Mouse (Mus musculus): ENCODE data around the gene Mrpl2. TPM values are rescaled to one million over a fixed set of nuclear protein-coding genes. Genes with fewer than 3 reads are reported as not detected.

Mrpl2 gene
- total RNA-seq, 1 experiment from 2014 or later: 119 TPM

GRCm38 (mm10) chr17:46627409-46627808 lies 18.6 kb upstream of the Mrpl2 start:
- DNase-seq: no peak

- peak; percentile 50 for DNase-seq
Observed at GRCm38 (mm10) chr17:46628471-46628790, 17.6 kb upstream of the Mrpl2 start.

DNA sequence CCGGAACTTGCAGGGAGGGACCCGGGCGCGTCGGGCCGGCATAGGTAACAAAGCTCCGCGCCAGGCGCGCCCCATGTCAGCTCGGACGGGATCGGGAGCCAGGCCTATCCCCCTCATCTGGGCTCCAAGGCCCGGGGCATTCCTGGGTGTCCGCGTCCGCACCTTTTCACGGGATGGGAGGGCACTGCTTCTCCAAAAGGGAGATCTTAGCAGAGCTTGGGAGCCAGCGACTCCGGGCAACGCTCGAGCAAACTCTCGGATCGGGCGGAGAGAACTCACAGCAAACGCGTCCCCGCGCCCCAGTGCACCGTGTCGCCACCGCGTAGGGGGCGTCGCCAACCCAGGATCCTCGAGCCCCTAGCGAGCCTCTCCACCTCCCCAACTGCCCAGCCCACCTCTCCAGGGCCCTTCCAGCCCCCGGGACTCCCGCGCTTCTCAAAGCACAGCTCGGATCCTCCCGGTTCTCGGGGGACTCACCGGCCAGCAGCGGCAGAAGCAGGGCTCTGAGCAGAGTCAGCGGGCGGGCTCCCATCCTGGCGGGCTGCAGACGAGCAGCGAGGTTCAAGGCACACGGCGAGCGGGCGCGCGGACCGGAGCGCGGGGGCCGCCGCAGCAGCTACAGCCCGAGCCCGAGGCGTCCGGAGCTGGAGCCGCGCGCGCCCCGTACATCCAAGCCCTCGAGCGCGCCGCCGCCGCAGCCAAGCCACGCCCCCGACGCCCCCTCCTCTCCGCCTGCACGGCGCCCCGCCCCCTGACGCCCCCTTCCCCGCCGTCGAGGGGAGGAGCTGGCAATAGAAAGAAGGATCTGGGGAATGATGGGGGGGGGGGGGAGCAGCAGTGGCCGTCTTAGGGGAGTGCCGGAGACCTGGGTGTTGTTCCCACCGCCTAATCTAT lies 17.0 kb upstream of the Mrpl2 start, which contains the start of gene Ptk7:
Gene Ptk7, minus strand, starts transcription at position 714 of the 894 bp plus-strand sequence.
- DNase-seq: peak; percentile 75

DNA sequence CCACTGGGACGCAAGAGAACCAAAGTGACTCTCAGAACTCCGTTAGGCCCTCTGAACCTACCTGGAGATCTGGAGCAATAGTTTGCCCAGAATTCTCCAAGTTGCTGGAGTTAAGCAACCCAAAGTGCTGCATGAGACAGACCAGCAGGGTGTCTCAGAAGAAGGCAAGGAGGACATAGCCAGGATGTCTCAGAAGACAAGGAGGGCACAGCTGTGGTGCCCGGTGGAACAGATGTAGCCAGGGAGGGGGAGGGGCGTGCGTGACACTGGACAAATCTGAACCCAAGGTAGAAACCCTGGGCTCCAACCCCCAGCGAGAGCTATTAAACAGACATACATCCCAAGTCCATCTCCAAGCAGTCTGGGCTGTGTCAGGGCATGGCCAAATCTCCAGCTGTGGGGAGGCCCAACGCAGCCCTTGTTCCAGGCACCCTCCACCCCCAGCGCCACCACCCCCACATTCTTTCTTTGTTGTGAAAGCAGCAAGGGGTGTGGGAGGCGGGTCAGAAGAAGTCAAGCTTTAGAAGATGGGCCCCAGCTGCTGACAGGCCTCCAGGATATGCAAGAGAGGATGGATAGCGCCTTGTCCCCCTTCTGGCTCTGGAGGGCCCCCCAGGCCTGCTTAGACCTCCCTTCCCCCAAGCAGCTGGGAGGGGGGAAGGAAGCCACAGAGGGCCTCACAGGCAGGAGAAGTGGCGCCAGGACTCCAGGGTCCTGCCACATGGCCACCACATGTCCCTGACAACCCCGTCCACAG lies 16.2 kb upstream of the Mrpl2 start:
- no peak for DNase-seq

DNA sequence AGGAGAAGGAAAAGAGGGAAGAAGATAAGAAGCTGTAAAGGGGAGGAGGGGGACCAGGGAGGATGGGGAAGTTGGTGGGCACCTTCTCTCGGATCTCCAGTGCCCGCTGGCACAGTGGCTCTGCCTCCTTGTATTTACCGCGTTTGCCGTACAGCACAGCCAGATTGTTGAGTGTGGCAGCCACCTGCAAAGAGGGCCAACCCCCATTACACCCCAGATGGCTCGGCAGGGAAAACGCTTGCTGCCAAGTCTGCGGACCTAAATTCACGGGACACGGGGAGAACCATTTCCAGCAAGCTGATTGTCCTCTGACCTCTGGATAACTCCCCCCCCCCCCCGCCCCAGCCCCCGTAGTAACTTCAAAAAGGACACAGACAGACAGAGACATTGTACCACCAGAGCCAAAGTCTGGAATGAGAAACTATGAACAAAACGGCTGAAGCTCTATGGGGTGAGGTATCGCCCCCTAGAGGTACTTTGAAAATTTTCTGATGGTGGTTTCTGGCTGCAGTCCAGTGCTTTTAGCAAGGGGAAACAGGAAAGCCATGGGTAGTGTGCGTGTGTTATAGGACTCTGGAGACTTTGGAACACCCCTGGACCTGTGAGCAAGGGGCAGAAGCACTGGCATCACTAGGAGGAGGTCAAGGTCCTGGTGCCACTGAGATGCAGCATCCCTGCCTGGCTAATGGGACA lies 9.1 kb upstream of the Mrpl2 start:
- DNase-seq: no peak

DNA sequence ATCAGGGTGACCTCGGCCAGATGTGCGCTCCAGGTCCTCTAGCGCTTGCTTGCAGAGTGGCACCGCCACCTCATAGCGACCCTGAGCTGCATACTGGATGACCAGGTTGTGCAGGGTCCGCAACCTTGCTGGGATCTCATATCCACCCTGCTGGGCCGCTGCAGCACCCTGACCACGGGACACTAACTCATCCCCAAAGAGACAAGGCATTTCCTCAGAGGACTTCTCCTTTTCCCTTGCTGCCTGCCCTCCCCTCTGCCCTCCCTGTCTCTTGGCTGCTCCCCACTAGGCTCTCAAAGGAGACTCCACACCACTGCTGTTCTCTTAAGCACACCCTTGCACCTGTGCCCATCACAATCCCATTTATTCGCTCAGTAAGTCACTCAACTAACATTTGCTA lies 6.1 kb upstream of the Mrpl2 start:
- no peak for DNase-seq

GRCm38 (mm10) chr17:46642060-46642459 lies 4.0 kb upstream of the Mrpl2 start:
- DNase-seq: no peak

GRCm38 (mm10) chr17:46644152-46644805 lies 1.8 kb upstream of the Mrpl2 start:
- no peak for DNase-seq

DNA sequence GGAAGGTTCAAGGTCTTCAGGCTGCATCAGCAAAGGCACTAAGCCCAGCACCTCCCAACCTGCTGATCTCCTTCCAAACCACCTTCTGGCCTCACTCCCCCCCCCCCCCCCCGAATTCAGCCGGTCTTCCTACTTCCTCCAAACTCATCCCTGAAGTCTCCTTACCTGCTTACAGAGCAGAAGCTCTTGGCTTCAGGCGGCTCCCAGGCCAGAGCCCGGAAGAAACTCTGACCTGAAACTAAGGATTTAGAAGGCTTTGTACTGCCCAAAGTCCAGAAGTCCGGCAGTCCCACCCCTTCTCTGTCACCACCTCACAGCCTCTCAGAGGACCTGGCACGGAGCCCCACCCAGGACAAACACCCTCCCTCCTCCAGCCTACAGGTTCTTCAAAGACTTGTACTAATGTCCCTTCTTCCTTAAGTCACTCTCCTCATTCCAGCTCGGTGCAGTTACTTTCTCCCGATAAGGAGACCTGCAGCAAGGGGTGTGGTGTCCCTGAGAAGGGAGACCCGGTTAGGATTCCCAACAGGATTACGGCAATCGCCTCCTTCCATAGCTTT lies 1.0 kb upstream of the Mrpl2 start:
- DNase-seq: peak; percentile 77

- no peak for DNase-seq
Observed at GRCm38 (mm10) chr17:46646322-46646662, 263 bp downstream of the Mrpl2 start.

GRCm38 (mm10) chr17:46647279-46647678 lies 1.2 kb downstream of the Mrpl2 start:
- DNase-seq: no peak

DNA sequence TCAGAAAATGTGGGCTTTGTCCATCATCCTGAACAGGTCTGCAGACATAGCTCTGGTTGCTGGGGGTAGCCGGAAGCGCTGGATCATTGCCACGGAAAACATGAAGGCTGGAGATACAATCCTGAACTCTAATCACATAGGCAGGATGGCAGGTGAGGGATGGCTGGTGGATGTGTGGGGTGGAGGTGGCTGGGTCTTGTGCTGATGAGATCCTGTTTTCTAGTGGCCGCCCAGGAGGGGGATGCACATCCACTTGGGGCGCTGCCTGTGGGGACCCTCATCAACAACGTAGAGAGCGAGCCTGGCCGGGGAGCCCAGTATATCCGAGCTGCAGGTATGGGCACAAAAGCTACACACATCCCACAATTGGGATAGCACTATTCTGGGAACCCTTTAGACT lies 2.4 kb downstream of the Mrpl2 start:
- DNase-seq: no peak

- DNase-seq: no peak
Observed at GRCm38 (mm10) chr17:46649811-46650210, 3.8 kb downstream of the Mrpl2 start.

- DNase-seq: peak; percentile 92
Observed at GRCm38 (mm10) chr17:46650232-46651031, 4.4 kb downstream of the Mrpl2 start, which contains the start of gene Cul7. Gene Cul7, plus strand, starts transcription at chr17:46650337.

GRCm38 (mm10) chr17:46651292-46651691 lies 5.3 kb downstream of the Mrpl2 start:
- no peak for DNase-seq

- no peak for DNase-seq
Observed at GRCm38 (mm10) chr17:46651755-46652547, 5.9 kb downstream of the Mrpl2 start.

GRCm38 (mm10) chr17:46656054-46656453 lies 10.0 kb downstream of the Mrpl2 start:
- DNase-seq: no peak

DNA sequence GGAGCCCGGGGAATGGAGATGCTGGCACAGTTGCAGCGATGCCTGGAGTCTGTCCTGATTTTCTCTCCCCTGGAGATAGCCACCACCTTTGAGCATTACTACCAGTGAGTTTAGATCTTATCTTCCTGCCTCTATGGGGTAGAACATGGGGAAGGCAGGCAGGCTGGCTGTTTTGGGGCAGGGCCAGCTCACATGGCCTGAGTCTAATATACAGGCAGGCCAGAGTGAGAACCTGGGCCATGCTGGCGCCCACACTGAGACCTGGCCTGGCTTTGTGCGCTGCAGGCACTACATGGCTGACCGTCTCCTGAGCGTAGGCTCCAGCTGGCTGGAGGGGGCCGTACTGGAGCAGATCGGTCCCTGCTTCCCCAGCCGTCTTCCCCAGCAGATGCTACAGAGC lies 15.3 kb downstream of the Mrpl2 start:
- no peak for DNase-seq

GRCm38 (mm10) chr17:46661981-46662380 lies 16.0 kb downstream of the Mrpl2 start:
- no peak for DNase-seq

DNA sequence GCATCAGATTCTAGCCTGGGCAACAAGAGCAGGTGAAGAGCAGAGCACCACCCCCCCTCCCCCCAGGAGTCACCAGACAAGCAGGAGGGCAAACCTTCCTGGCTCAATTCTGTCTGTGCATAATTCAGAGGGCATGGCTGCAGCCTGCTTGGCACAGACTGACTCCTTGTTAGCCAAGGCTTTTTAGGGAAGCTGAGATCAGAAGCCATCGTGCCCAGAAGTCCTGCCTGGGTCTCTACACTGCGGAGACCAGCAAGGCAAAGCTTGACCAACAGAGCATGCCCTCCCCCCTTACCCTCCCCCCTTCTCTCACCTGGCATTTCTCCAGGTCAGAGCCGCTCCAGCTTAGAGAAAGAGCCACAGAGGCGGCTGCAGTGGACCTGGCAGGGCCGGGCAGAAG lies 16.7 kb downstream of the Mrpl2 start:
- no peak for DNase-seq

All from adrenal gland, postnatal 25 days (tissue).